Mouse (Mus musculus) kidney, adult 2 months (tissue): ENCODE measurements around the gene Ccdc124. TPM values are rescaled to one million over a fixed set of nuclear protein-coding genes. Genes with fewer than 3 reads are reported as not detected.

Experiments used
- DNase-seq: peaks from one replicate; pipeline ENCODE4 v3.0.0; 2021
- H3K27ac ChIP-seq: fragments of 200-500 bp; 2 replicates; pipeline ENCODE4 v1.5.1; 2012; ENCODE audit warnings: low read depth, low read length, control low read depth, inconsistent platforms; ENCODE audit not compliant: insufficient read depth
- H3K27me3 ChIP-seq: fragments of 200-500 bp; replicated peaks from 2 replicates; pipeline ENCODE4 v1.6.1; 2012; ENCODE audit warnings: mild to moderate bottlenecking, moderate library complexity, low read length, inconsistent platforms; ENCODE audit not compliant: control insufficient read depth, insufficient read depth
- H3K36me3 ChIP-seq: fragments of 200-500 bp; 2 replicates; pipeline ENCODE4 v1.6.1; 2012; ENCODE audit warnings: mild to moderate bottlenecking, moderate library complexity, low read length, inconsistent platforms; ENCODE audit not compliant: control insufficient read depth, insufficient read depth
- H3K4me1 ChIP-seq: fragments of 200-500 bp; 2 replicates; pipeline ENCODE4 v1.6.1; 2011; ENCODE audit warnings: low read length; ENCODE audit not compliant: control insufficient read depth, insufficient read depth
- H3K4me3 ChIP-seq: fragments of 200-500 bp; 2 replicates; pipeline ENCODE4 v1.5.1; 2011; ENCODE audit warnings: mild to moderate bottlenecking, low read depth, low read length, control low read depth; ENCODE audit not compliant: insufficient read depth
- CTCF ChIP-seq: fragments of 200-500 bp; conservative IDR thresholded peaks from 2 replicates; pipeline ENCODE4 v1.5.1; 2011; ENCODE audit warnings: low read depth, mild to moderate bottlenecking, control low read depth, low read length, moderate library complexity, mixed read lengths; ENCODE audit not compliant: insufficient read depth, insufficient read length
- POLR2A ChIP-seq: fragments of 200-500 bp; IDR thresholded peaks from one replicate; pipeline ENCODE4 v1.6.1; 2011; ENCODE audit warnings: low read depth, low read length, control low read depth
- WGBS: fragments of 180-500 bp; shearing (Covaris S2); methylation state at CpG from one replicate; pipeline ENCODE4 v1.1.7; 2018; 5-methylcytosine and 5-hydroxymethylcytosine counted together
- polyA plus RNA-seq: library from polyadenylated mRNA; depleted of rRNA; stranded (reverse); fragments of >200 nt; gene quantifications from 2 replicates; pipeline ENCODE4 v1.2.3, GENCODE M21; 2012

Gene Ccdc124
- polyA plus RNA-seq, 1 experiment: 48.9 TPM

GRCm38 (mm10) chr8:70843214-70843773 is 30.4 kb downstream of the Ccdc124 start:
- WGBS: 86% methylated on average over 5 of the region's 5 CpGs
- Histone ChIP-seq H3K27ac (no peak overlapping the region), H3K4me3 (no peak overlapping the region), H3K36me3 (no peaks in the 10 kb centered on the region), H3K4me1 (peaks cover 3% of the 10 kb centered on the region; the same call in 1 of the 2 replicates), H3K27me3 (no peaks in the 10 kb centered on the region)
- DNase-seq: no peak
- TF ChIP-seq POLR2A: no peak
- no peak for TF ChIP-seq CTCF

- DNase-seq: no peak
- Histone ChIP-seq H3K4me3 (no peak overlapping the region), H3K27me3 (no peaks in the 10 kb centered on the region), H3K27ac (no peak overlapping the region), H3K36me3 (no peaks in the 10 kb centered on the region), H3K4me1 (peaks cover 3% of the 10 kb centered on the region; the same call in 1 of the 2 replicates)
- TF ChIP-seq CTCF (no peak), POLR2A (no peak)
- 71% methylated on average over 25 of the region's 25 CpGs for WGBS
Measured at GRCm38 (mm10) chr8:70842484-70842883, 31.3 kb downstream of the Ccdc124 start.

GRCm38 (mm10) chr8:70841147-70842072 is 32.3 kb downstream of the Ccdc124 start:
- Histone ChIP-seq H3K27ac (peak overlapping the region; percentile 60; the same call in 1 of the 2 replicates), H3K4me3 (no peak overlapping the region), H3K27me3 (no peaks in the 10 kb centered on the region), H3K36me3 (no peaks in the 10 kb centered on the region), H3K4me1 (peaks cover 3% of the 10 kb centered on the region; the same call in 1 of the 2 replicates)
- TF ChIP-seq CTCF (peak; percentile 94), POLR2A (no peak)
- peak; percentile 93 for DNase-seq
- WGBS: 33% methylated on average over 22 of the region's 22 CpGs

GRCm38 (mm10) chr8:70840590-70840989 is 33.1 kb downstream of the Ccdc124 start:
- peaks cover 3% of the 10 kb centered on the region; the same call in 1 of the 2 replicates for H3K4me1 ChIP-seq
- TF ChIP-seq POLR2A (no peak), CTCF (no peak)
- H3K4me3 ChIP-seq: no peak overlapping the region
- 26% methylated on average over 10 of the region's 10 CpGs for WGBS
- H3K36me3 ChIP-seq: no peaks in the 10 kb centered on the region
- H3K27me3 ChIP-seq: no peaks in the 10 kb centered on the region
- peak overlapping the region; percentile 60; the same call in 1 of the 2 replicates for H3K27ac ChIP-seq
- DNase-seq: peak; percentile 88

GRCm38 (mm10) chr8:70839408-70840351 is 34.1 kb downstream of the Ccdc124 start, which contains the start of gene Arrdc2:
Gene Arrdc2 (minus strand): TSS chr8:70839720.
- Histone ChIP-seq H3K36me3 (no peaks in the 10 kb centered on the region), H3K4me1 (peaks cover 3% of the 10 kb centered on the region; the same call in 1 of the 2 replicates), H3K4me3 (peak within 1 kb of the TSS; percentile 70), H3K27ac (peak within 1 kb of the TSS; percentile 87), H3K27me3 (no peaks in the 10 kb centered on the region)
- peak; percentile 100 for DNase-seq
- TF ChIP-seq POLR2A (peak; percentile 99), CTCF (no peak)
- 2% methylated on average over 55 of the region's 55 CpGs for WGBS

GRCm38 (mm10) chr8:70838654-70839407 is 34.9 kb downstream of the Ccdc124 start:
- TF ChIP-seq CTCF: no peak
- no peak for TF ChIP-seq POLR2A
- WGBS: 3% methylated on average over 66 of the region's 66 CpGs
- DNase-seq: peak; percentile 34
- Histone ChIP-seq H3K27ac (peak overlapping the region; percentile 87), H3K4me3 (peak overlapping the region; percentile 70), H3K36me3 (no peaks in the 10 kb centered on the region), H3K4me1 (peaks cover 7% of the 10 kb centered on the region), H3K27me3 (no peaks in the 10 kb centered on the region)
